In the genomic region with DNA sequence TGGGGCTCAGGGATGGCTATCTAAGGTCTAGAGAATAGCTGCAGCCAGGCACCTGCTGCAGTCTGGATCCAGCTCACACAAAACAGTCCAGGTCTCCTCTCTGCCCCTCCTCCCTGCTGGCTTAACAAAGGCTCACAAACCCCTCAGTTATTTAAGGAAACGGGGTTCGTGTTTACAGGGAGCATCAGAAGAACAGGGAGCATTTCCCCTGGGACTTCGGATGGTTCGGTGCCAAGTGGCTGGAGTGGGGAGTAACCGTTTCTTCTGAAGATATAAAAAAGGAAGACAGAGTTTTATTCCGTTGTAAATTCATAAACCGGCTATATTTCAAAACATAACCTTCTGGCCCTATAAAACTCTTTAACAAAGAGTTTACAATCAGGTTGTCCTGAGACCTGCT, we compare ENCODE assay signal across 8 mouse cellular contexts.
DNase-seq lines count a peak whose midpoint lies in the region; ATAC-seq and TF ChIP-seq lines count a peak whose summit lies in the region.
"Had no signal": no experiment of that assay in that cellular context is flagged by ENCODE, and none has a peak within 500 bp of the region (broad histone marks: within the 10 kb centered on the region; RNA-seq: fewer than 3 reads in every experiment).

No protein-coding gene starts in this region.

- peak overlapping the region; percentile 18 for H3K27ac ChIP-seq in heart, adult 2 months
- H3K27ac ChIP-seq in forebrain, embryonic 16.5 days (ENCODE audit: low read length) = peak overlapping the region; percentile 87
- H3K27ac ChIP-seq in hindbrain, embryonic 15.5 days (replicated peaks) = peak overlapping the region; percentile 58
- H3K27ac ChIP-seq: liver, embryonic 14.5 days had no signal

- ATAC-seq in forebrain, embryonic 16.5 days = no peak
- no peak for ATAC-seq in hindbrain, embryonic 15.5 days (ENCODE audit: low FRiP score, low read depth)

- H3K27me3 ChIP-seq in heart, adult 2 months (ENCODE audit: control insufficient read depth, insufficient read depth, low read length) = no peaks in the 10 kb centered on the region
- no peaks in the 10 kb centered on the region for H3K27me3 ChIP-seq in forebrain, embryonic 16.5 days (replicated peaks; ENCODE audit: control insufficient read depth, insufficient read depth, low read length)
- no peaks in the 10 kb centered on the region for H3K27me3 ChIP-seq in hindbrain, embryonic 15.5 days

- no peak for TF ChIP-seq CTCF in heart, adult 2 months (IDR thresholded peaks at IDR 0.05)

- no peaks in the 10 kb centered on the region for H3K9me3 ChIP-seq in forebrain, embryonic 16.5 days (ENCODE audit: control insufficient read depth, low read length)
- no peaks in the 10 kb centered on the region for H3K9me3 ChIP-seq in hindbrain, embryonic 15.5 days

- no peak overlapping the region for H3K4me2 ChIP-seq in forebrain, embryonic 16.5 days (ENCODE audit: low read length)
- H3K4me2 ChIP-seq in hindbrain, embryonic 15.5 days = no peak overlapping the region

- no peak for TF ChIP-seq EP300 in heart, adult 2 months (IDR thresholded peaks at IDR 0.05; ENCODE audit: insufficient read depth, low read depth, low read length)

- intact Hi-C loops in heart, adult 2 months (cut with DNase I) = no loop called here
- intact Hi-C loops in left cerebral cortex, postnatal 4 days (cut with DNase I) = no loop called here
- intact Hi-C loops in left cerebral cortex, postnatal 25 days (cut with DNase I) = no loop called here

- no peak overlapping the region for H3K4me3 ChIP-seq in heart, adult 2 months
- H3K4me3 ChIP-seq in forebrain, embryonic 16.5 days (replicated peaks; ENCODE audit: low read length) = no peak overlapping the region
- H3K4me3 ChIP-seq in hindbrain, embryonic 15.5 days = no peak overlapping the region

- H3K4me1 ChIP-seq in heart, adult 2 months (ENCODE audit: control insufficient read depth, insufficient read depth, low read length) = peaks cover 11% of the 10 kb centered on the region
- peaks cover 67% of the 10 kb centered on the region for H3K4me1 ChIP-seq in forebrain, embryonic 16.5 days (replicated peaks; ENCODE audit: control insufficient read depth, insufficient read depth, low read length)
- peaks cover 53% of the 10 kb centered on the region for H3K4me1 ChIP-seq in hindbrain, embryonic 15.5 days (replicated peaks)

- TF ChIP-seq POLR2A in heart, adult 2 months (IDR thresholded peaks at IDR 0.05; ENCODE audit: insufficient read depth, low read depth, low read length) = no peak

- peak; percentile 24 to 40 for DNase-seq in heart, adult 2 months
- DNase-seq in heart, adult 11 months = no peak
- peak; percentile 50 for DNase-seq in left cerebral cortex, postnatal 4 days
- no peak for DNase-seq in left cerebral cortex, postnatal 25 days (ENCODE audit: low spot score in 2 of 2)
- DNase-seq in right cerebral cortex, postnatal 10 days (ENCODE audit: low spot score in 2 of 2) = no peak

- H3K9ac ChIP-seq in heart, adult 2 months (ENCODE audit: low read depth, low read length) = no peak overlapping the region
- no peak overlapping the region; the same call in 1 of the 2 replicates for H3K9ac ChIP-seq in forebrain, embryonic 16.5 days (replicated peaks; ENCODE audit: low read depth, low read length)
- no peak overlapping the region for H3K9ac ChIP-seq in hindbrain, embryonic 15.5 days
- H3K9ac ChIP-seq: liver, embryonic 14.5 days had no signal

- H3K79me2 ChIP-seq in heart, adult 2 months (replicated peaks; ENCODE audit: control insufficient read depth, insufficient read depth, low read length) = no peaks in the 10 kb centered on the region

- H3K36me3 ChIP-seq in heart, adult 2 months (ENCODE audit: control insufficient read depth, insufficient read depth, low read length) = no peaks in the 10 kb centered on the region
- no peaks in the 10 kb centered on the region for H3K36me3 ChIP-seq in forebrain, embryonic 16.5 days (ENCODE audit: control insufficient read depth, insufficient read depth)
- H3K36me3 ChIP-seq in hindbrain, embryonic 15.5 days = no peaks in the 10 kb centered on the region

- 46% methylated on average over 7 of the region's 7 CpGs for WGBS in heart, adult 2 months
- 61% methylated on average over 7 of the region's 7 CpGs for WGBS in forebrain, embryonic 16.5 days
- 56% methylated on average over 7 of the region's 7 CpGs for WGBS in hindbrain, embryonic 15.5 days

Comparison
In these comparisons a context has a peak if more than half of its experiments do, and no peak if none do; other contexts are left out.
1. DNase-seq: peak in heart, adult 2 months (2 of 2) and left cerebral cortex, postnatal 4 days (single experiment); none in heart, adult 11 months (single experiment), left cerebral cortex, postnatal 25 days (0 of 2) and right cerebral cortex, postnatal 10 days (0 of 2).
2. H3K27ac ChIP-seq: peak in every context shown above with its lines; median percentile 87 in forebrain, embryonic 16.5 days; 58 in hindbrain, embryonic 15.5 days; 18 in heart, adult 2 months.